Mouse (Mus musculus): ENCODE results near the gene Tbl1xr1.

Gene Tbl1xr1

DNA sequence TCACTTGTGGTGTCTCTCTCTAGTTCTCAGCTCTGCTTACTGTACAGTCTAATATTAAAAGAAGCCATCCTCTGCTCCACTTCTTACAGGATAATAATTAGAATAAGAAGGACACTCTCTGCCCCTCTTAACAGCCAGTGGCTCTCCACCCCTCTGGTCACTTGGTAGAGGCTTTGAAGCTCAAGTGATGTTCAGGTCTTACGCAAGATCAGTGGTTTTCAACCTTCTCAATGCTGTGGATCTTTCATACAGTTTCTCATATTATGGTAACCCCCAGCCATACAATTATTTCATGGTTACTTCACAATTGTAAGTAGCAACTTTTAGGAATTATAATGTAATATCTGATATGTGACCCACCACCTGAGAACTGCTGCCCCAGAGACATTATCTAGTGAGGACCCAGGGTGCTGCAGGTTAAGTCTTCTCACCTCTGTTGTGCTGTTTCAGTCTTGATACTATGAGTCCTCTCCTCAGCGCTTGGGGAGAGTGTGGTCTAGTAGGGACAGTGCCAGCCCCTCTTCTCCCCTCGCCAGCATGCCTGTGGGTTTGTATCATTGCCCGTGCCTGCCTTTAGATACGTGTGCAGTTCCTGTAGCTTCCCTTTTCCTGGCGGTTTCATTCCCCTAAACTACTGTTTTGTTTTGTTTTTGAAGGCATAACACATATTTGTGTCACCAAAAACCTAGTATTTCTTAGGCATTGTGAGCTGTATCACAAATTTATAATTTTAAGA lies 65.7 kb downstream of the Tbl1xr1 start:
- no peak for DNase-seq (ENCODE audit: low spot score in 2 of 2)

DNA sequence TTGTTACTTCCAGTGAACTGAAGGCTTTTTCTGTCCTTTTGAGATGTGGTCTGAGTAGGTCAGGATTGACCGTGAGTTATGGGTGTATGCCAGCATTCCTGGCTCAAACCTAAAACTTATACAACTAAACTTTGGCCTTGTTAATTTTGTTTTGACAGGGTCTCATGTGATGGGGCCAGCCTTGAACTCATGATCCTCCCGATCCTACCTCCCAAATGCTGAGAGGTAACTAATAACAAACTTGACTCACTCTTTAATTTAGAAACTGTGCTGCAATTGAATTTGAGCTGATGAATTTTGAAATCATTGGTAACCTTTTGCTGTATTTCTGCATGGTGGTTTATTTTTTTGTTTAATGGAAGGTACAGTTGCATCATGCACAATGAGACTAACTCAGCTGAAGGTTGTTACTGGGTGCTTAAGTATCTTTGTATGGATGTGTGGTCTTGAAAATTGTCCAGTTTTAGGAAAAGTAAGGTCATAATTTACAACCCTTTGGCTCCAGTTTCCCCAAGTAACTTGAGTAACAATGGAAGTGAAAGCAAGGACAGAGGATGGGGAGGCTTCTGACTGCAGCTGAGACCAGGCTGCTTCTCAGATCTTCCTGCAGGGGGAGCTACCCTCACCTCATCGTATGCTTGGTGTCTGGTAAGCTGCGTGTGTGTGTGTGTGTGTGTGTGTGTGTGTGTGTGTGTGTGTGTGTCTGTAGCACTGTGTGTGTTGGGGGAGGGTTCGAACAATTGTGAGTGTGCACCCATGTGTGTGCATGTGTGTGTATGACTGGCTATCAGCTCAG lies 66.6 kb downstream of the Tbl1xr1 start:
- peak in 1 of 2 experiments; percentile 66 for DNase-seq (ENCODE audit: low spot score in 2 of 2)

DNA sequence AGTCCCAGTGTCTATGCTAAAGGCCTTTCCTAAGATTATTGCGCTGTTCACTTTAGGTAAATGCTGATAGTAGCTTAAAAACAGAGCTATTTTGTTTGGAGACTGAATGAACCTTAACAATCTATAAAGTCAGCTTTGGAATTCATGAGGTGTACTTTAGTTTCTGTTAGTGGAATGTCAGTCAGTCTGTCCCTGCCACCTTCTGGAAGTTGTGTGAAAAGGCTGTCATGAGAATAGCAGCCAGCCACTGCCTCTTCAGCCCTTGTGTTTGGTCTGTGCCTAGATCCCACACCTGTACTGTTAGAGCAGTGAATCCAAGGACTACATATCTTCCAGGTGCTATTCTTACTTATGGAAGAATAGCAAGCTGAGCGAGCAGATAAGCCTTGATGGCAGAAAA lies 67.8 kb downstream of the Tbl1xr1 start:
- DNase-seq (ENCODE audit: low spot score in 2 of 2), result no peak

GRCm38 (mm10) chr3:22147433-22147927 lies 71.0 kb downstream of the Tbl1xr1 start:
- no peak for DNase-seq (ENCODE audit: low spot score in 2 of 2)

- DNase-seq (ENCODE audit: low spot score in 2 of 2), result no peak
These were observed 72.0 kb downstream of the Tbl1xr1 start for GRCm38 (mm10) chr3:22148306-22148932.

GRCm38 (mm10) chr3:22150872-22151530 lies 74.5 kb downstream of the Tbl1xr1 start:
- DNase-seq (ENCODE audit: low spot score in 2 of 2), result no peak

GRCm38 (mm10) chr3:22152773-22153172 lies 76.3 kb downstream of the Tbl1xr1 start:
- no peak for DNase-seq (ENCODE audit: low spot score in 2 of 2)

DNA sequence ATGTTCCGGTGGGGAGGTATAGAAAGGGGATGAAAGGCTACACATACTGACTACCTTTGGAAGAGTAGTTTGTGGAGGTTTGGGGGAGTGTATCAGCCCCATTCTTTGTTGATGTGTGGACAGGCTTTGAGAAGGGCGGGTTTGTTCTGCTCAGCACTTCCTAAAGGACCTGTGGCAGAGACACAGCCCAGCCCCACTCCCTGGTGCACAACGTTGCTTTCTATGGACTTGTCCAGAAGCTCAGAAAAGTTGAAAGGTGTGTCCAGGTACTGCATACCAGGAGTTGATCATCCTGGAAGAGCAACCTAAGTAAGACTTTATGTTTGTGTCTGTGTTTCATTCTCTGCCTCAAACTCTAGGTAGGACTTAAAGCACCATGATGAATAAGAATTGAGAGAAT lies 78.1 kb downstream of the Tbl1xr1 start:
- DNase-seq (ENCODE audit: low spot score in 2 of 2), result no peak

DNA sequence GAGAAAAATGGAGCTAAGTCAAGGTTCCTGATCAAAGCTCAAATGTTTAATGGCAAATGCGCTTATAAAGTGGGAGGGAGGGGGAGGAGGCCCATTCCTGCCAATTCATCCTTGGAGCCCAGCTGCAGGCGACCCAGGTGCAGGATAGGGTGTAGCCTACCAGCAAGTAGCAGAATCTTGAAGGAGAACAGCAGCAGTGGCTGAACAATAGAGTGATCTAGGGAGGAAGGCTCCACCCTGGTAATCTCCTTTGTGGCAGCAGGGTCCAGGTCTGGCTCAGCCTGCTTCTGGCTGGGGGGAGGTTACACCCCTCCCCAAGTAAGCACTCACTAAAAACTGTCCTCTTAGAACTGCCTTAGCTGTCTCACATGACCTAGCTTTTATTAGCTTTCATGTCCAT lies 79.9 kb downstream of the Tbl1xr1 start:
- no peak for DNase-seq (ENCODE audit: low spot score in 2 of 2)

DNA sequence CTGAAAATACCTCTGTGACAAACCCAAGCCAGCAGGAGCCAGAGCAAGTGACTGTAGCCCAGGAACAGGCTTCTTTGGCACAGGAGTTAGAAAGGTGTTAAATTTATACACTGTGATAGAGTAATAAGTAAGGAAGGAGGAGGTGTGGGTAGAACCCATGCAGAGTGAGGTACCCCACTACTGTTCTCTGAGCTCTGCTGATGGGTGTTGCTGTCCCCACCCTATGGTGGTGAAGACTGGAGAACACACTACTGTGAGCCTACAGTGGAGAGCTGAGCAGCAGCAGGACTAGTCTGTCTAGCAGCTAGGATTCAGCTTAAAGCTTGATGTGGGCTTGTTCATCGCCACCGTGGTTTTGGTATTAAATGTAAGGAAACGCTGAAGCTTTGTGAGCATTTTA lies 86.5 kb downstream of the Tbl1xr1 start:
- no peak for DNase-seq (ENCODE audit: low spot score in 2 of 2)

- DNase-seq (ENCODE audit: low spot score in 2 of 2), result no peak
These were observed 91.4 kb downstream of the Tbl1xr1 start for GRCm38 (mm10) chr3:22167856-22168255.

GRCm38 (mm10) chr3:22168432-22168831 lies 92.0 kb downstream of the Tbl1xr1 start:
- DNase-seq (ENCODE audit: low spot score in 2 of 2), result no peak

DNA sequence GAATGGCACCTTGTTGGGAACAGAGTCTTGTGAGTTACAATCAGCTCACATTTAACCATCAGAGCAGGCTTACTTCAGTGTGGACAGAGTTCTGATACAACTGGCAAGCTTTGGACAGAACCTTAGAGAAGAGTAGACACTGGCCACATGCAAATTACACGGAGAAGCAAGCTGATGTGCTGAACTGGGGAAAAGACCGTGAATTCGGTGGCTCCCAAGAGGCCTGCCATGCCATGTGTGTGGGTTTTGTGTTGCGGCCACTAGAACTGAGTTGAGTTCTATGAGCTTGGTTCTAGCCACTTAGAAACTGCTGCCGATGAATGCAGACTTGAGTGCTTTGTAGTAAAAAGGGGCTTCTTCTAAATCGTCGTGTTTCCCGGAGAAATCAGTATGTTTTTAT lies 95.1 kb downstream of the Tbl1xr1 start:
- DNase-seq (ENCODE audit: low spot score in 2 of 2), result no peak

DNA sequence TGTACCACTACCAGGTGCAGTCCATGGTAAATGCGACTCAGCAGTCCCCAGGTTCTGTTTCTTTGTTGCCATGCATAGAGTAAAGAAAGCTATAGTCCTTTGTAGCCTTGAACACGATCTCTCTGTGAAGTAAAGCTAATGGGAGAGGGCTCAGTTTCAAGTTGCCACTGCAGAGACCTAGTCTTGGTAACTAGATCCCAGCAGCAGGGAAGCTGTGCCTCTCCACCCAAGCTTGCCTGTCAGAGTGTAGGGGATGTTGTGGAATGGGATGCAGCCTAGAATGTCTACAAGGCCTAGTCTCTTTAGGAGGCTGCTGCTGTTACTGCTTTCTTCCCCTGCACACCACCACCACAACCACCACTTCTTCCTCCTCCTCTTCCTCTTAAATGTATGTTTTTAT lies 96.0 kb downstream of the Tbl1xr1 start:
- no peak for DNase-seq (ENCODE audit: low spot score in 2 of 2)

DNA sequence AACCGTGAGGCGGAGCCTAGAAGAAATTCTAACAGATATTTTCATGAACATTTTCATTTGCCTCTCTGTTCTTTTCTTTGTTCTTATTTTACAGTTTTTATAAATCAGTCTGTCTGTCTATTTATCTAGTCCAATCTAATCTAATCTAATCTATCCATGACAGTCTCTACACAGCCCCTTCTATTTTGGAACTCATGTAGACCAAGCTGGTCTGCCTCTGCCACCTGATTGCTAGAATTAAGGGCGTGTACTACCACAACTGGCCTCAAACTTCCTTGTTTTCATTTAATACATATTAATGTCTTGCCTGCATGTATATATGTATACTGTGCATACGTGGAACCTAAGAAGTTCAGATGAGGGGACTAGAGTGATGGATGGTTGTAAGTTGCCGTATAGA lies 96.7 kb downstream of the Tbl1xr1 start:
- DNase-seq (ENCODE audit: low spot score in 2 of 2), result no peak

DNA sequence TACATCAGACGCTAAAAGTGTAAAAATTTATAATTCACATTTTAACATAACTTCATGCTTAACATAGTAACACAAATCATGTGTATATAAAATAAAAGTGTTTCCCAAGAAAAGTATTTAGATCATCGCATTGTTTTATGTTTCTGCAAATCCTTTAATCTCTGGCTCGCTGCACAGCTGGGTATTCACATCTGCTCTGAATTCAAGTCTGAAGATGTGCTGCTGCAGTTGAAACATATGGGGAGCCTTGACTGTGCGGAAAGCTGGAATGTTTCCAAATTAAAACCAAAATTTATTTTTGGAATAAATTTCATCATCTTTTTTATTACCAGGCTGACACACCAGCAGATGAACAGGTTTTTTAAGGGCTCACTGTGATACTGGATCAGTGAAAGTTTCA lies 97.8 kb downstream of the Tbl1xr1 start:
- DNase-seq (ENCODE audit: low spot score in 2 of 2), result no peak

DNA sequence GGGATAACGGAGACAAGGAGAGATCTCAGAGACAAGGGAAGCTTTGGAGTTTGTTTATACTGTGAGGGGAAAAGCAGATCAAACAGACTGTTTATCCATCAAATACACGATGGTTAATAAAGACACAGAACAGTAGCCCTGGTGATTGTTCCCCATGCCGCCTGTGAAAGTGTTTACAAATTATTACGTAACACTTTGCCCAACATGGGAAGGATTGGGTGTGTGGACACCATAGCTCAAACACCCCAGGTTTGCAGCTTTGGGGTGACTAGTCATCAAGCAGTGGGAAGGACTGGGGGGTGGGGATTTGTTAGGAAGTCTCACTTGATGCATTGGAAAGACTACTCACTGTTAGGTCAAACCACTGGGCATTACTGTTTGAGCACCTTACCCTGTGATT lies 103.6 kb downstream of the Tbl1xr1 start:
- DNase-seq (ENCODE audit: low spot score in 2 of 2), result no peak

GRCm38 (mm10) chr3:22181026-22181425 lies 104.6 kb downstream of the Tbl1xr1 start:
- no peak for DNase-seq (ENCODE audit: low spot score in 2 of 2)

DNA sequence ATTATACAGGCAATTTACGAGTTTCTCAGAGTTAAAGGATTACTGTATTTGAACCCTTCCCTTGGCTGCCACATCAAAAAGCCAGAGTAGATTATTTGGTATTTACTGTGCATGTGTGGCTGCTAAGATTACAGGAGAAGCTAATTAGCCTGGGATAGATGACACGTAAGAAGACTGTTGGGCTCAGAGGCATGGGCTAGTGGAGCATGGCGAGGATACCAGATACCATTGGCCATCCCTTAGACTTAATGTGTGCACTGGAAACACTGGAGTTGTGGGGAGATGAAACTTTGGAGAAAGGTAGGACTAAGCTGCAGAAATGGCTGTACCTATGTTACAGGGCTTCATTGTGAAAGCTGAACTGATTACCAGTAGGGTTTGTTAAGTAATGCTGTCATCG lies 108.8 kb downstream of the Tbl1xr1 start:
- DNase-seq (ENCODE audit: low spot score in 2 of 2), result no peak

DNA sequence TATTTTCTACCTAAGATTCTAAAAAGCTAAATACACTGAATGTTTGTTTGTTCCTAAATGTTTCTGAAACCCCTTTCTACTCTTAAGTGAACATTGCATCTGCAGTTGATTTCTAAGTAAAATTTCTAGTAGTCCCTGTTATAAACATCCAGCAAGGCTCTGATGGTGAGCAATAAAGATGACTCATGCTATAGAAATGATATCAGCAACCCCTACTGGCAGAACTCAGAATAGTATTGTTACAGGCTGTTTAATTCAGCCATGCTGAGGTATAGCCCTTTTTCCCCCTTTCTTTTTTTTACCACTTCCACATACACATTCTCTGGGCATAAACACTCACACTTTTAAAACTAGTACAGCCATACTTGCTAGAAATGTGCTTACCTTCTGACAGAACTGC lies 114.0 kb downstream of the Tbl1xr1 start:
- no peak for DNase-seq (ENCODE audit: low spot score in 2 of 2)

DNA sequence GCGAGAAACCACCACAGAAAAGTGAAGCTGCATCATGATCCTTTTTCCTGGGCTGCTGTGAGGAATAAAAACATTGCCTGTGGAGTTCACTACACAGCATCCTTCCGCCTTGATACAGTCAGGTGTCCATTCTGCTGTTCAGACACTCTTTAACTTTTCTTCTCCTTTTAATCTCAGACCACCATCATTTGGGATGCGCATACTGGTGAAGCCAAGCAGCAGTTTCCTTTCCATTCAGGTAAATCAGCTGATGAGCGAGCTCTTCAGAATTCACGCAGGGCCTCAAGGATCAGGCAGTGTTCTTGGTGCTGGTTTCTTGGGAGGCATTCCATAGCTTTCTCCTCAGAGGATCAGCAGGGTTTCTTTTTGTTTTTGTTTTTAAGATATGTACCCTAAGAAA lies 116.5 kb downstream of the Tbl1xr1 start:
- DNase-seq (ENCODE audit: low spot score in 2 of 2), result no peak

DNA sequence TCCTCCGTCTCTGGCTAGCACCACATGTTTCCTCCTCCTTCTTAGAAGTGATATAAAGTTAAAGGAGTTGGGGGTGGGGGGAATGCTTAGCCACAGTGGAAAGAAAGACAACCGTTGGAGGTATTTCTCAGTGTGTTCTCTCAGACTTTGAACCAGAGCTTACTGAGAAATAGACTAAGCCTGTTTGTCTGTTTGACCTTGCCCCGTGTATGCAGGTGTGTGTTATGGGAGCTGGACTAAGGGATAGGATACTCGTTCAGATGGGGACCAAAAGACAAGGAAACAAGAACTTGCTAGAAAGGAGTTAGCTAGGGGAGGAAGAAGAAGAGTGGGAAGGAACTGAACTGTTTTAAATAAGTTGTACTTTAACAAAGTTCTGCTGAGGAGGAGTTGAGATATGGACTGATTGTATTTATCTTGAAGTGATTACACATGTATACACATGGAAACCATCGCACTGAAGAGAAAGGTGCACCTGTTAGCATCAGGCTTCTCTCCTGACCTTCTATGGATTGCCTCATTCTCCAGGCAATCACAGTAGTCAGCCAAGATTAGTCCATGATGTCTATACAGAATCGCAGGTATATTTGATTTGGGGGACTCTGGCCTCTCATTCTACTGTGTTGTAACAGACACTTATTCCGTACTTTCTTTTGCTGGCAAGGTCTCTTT lies 117.9 kb downstream of the Tbl1xr1 start:
- no peak for DNase-seq (ENCODE audit: low spot score in 2 of 2)
